Mouse (Mus musculus) ES-CJ7 (cell line): Measurements from ENCODE around the gene Mettl26.

Experiments used
- DNase-seq: peaks from one replicate; pipeline ENCODE4 v3.0.0; 2011; ENCODE audit warnings: low read depth, low spot score

Gene Mettl26

DNA sequence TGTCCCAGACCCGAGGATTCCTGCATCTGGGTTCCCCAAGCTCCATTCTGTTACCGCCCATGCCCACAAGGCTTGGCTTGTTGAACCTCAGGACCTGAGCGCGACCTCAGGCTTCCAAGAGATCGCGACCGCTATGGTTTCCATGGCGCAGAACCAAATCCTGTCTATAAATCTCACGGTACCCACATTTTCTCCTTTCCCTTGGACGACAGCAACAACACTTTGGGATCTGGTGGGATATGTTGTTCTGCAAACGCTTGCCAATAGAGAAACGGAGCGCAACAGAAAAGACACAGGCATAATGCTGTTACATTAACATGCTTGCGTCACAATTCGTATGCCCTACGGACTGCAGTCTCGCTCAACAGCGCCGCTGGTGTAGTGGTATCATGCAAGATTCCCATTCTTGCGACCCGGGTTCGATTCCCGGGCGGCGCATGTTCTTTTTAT, at the start of gene Mettl26:
TSS of gene Mettl26 (plus strand) at position 354 of the 450 bp plus-strand sequence.
- DNase-seq, result peak; percentile 87

DNA sequence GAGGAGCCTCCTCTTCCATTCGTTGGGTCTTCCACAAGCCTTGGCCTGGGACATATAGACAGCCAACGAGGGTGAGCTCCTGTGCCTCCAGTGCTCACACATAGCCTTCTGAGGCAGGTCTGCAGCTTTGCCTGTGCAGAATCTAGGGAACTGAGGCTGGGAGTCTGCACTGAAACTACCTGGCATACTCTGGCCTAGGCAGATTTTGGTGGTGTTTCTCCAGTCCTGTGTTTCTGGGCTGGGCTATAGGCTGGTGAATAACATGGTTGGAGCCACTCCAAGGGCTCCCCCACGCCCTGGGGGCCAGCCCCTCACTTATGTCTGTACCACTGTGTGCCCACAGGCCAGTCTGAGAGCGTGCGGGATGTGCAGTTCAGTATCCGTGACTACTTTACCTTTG, 49.6 kb upstream of the Mettl26 start:
- DNase-seq, result no peak

DNA sequence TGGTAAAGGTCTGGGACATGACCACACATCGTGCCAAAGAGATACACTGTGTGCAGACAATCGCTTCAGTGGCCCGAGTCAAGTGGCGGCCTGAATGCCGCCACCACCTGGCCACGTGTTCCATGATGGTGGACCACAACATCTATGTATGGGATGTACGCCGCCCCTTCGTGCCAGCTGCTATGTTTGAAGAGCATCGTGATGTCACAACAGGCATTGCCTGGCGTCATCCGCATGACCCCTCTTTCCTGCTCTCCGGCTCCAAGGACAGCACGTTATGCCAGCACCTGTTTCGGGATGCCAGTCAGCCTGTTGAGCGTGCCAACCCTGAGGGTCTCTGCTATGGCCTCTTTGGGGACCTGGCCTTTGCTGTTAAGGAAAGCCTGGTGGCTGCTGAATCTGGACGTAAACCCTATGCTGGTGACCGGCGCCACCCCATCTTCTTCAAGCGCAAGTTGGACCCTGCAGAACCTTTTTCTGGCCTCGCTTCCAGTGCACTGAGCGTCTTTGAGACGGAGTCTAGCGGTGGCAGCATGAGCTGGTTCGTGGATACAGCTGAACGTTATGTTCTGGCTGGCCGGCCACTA, 48.8 kb upstream of the Mettl26 start:
- DNase-seq, result no peak

DNA sequence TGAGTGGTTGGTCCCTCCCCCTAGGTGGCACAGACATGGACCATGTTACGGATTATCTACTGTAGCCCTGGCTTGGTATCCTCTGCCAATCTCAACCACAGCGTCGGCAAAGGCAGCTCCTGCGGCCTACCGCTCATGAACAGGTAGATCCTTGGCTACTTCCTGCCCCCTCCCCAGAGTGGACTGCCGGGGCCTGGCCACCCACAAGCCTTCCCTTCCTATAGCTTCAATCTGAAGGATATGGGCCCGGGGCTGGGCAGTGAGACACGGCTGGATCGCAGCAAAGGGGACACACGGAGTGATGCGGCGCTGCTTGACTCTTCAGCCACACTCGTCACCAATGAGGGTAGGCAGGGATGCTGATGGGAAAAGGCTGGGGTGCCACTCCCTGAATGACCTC, 47.9 kb upstream of the Mettl26 start:
- no peak for DNase-seq

DNA sequence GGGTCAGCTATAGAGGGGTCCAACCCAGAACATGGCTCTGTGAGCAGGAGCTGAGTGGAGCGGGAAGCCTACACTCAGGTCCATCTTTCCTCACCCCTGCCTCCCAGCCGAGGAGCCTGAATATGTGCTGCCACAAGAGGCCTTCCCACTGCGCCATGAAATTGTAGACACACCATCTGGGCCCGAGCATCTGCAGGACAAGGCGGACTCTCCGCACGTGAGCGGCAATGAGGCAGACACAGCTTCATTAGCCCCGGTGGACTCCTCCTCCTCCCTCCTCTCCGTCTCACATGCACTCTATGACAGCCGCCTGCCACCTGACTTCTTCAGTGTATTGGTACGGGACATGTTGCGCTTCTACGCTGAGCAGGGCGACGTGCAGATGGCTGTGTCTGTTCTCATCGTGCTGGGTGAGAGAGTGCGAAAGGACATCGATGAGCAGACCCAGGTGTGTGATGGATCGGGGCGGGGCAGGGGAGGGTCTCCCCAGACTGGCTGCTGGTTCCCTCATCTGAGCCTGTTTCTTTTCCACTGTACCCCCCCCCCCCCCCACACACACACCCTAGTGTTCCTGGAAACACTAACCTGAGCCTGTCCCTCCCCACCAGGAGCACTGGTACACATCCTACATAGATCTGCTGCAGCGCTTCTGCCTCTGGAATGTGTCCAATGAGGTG, 47.2 kb upstream of the Mettl26 start:
- no peak for DNase-seq

DNA sequence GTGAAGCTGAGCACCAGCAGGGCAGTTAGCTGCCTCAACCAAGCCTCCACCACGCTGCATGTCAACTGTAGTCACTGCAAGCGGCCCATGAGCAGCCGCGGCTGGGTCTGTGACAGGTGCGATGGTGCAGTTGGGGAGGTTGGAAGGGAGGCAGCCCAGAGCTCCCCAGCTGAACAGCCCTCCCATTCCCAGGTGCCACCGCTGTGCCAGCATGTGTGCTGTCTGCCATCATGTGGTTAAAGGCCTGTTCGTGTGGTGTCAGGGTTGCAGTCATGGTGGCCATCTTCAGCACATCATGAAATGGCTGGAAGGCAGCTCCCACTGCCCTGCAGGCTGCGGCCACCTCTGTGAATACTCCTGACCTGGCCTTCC, 46.7 kb upstream of the Mettl26 start:
- no peak for DNase-seq

DNA sequence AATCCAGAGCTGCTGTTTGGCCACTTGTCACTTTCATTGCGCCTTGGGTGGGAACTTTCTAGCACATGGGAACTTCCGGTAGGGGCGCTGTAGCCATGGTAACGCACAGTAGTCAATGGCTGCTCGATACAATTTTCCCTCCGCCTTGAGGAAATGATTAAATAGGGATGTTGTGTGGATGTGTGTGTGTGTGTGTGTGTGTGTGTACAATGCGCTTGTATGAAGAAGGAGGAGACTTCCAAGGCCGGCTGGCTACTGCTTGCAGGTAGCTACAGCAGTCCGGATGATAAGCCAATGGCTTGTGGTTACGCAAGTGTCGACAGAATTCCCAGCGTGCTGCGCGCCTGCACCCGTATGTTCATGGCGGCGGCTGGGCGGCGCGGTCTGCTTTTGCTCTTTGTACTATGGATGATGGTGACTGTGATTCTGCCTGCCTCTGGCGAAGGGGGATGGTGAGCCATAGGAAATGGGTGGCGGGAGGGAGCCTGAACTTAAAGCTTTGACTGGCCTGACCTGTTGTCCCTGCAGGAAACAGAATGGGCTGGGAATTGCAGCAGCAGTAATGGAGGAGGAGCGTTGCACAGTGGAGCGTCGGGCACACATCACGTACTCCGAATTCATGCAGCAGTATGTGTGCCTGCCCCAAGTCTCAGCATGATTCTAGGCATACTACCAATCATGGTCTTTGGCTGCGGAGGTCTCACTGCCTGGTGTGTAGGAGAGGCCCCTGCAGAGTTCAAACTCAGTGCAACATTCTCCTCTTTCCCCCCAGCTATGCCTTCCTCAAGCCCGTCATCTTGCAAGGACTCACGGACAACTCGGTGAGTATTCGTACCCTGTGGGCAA, 45.9 kb upstream of the Mettl26 start, which contains the start of gene Jmjd8:
TSS of gene Jmjd8 (plus strand) at position 156 of the 846 bp plus-strand sequence.
- peak; percentile 75 for DNase-seq

DNA sequence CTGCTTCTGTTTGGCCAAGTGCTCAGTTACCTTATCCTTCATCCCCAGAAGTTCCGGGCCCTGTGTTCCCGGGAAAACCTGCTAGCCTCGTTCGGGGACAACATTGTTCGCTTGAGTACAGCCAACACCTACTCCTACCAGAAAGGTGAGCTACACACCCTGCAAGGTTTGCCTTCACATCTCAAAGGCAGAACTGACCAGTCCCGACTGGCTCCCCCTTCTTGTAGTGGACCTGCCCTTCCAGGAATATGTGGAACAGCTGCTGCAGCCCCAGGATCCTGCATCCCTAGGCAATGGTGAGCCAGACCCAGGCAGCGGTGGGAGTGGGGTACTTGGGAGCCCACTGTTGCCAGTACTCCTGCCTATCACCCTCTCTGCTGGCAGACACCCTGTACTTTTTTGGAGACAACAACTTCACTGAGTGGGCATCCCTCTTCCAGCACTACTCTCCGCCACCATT, 45.3 kb upstream of the Mettl26 start:
- DNase-seq, result no peak

DNA sequence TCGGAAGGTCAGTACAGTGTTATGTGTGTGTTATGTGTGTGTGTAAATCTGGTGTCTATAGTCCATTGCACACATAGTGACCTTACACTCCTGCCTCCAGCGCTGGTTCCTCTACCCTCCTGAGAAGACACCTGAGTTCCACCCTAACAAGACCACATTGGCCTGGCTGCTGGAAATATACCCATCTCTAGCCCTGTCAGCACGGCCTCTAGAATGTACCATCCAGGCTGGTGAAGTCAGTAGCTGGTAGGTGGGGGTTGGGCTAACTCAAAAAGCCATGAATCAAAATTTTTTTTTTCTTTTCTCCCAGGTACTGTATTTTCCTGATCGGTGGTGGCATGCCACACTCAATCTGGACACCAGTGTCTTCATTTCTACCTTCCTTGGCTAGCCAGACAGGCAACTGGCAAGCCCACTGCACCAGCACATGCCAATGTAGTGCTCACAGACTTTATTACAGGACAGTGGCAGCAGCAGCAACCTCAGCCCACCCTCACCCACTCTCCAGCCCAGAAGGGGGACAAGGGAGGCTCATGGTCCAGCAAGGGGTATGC, 44.6 kb upstream of the Mettl26 start:
- no peak for DNase-seq

DNA sequence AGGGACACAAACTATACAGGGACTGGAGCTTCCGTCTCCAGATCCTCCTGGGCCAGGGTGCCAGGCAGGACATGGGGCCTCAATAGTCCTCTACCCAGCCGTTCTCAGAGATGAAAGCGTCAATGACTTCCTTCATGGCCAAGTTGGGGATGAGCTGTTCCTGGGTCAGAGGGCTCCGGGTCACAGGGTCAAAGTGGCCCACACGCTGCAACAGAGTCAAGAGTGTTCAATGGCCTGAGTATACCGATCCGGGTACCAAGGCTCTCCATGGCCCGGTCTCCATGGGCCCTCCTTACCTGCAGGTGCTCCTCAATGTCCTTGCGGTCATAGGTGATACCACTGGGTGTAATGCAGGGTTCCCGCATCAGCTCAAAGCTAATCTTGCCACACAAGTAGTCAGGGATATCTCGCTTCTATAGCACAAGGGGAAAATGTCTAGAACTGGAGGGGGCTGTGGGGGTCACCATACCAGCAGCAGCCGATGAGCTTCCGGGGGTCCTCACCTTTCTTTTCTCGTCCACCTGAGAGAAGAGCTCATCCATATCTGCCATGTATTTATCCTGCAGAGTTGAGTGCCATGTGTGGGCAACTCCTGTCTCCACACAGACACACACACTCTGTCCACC, 44.0 kb upstream of the Mettl26 start:
- DNase-seq, result no peak

DNA sequence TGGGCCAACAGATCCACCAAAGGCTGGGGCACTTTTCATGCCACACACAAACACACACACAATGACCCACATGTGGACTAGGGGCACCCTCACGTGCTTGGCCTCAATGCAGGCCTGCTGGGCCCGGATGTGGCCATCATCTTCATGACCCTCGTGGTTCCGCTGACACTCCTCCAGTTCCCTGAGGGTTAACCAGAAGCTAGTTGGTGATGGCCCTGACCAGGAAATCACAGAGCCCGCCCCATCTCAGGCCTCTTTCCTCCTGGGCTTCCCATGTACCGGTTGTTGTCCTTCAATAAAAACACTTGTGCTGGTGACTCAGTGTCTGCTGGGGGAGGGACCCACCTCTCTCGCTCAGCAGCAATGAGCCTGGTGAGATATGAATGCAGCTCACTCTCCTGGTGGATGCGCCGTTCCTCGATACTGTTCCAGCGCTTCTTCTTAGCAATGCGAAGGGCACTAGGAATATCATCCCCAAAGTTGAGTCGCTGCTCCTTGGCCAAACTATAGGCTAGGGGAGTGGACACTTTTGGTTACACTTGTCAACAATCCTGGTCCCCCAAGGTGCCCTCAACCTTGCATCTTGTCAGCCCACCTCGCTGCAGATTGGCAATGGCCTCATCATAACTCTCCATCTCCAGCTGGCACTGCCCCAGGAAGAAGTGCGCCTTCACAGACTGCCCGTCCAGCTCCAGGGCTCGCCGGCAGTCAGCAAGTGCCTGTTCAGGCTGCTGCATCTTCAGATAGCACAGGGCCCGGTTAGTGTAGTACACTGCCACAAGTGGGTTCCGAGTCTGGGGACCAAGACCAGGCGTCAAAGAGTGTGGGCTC, 43.2 kb upstream of the Mettl26 start:
- DNase-seq, result no peak

DNA sequence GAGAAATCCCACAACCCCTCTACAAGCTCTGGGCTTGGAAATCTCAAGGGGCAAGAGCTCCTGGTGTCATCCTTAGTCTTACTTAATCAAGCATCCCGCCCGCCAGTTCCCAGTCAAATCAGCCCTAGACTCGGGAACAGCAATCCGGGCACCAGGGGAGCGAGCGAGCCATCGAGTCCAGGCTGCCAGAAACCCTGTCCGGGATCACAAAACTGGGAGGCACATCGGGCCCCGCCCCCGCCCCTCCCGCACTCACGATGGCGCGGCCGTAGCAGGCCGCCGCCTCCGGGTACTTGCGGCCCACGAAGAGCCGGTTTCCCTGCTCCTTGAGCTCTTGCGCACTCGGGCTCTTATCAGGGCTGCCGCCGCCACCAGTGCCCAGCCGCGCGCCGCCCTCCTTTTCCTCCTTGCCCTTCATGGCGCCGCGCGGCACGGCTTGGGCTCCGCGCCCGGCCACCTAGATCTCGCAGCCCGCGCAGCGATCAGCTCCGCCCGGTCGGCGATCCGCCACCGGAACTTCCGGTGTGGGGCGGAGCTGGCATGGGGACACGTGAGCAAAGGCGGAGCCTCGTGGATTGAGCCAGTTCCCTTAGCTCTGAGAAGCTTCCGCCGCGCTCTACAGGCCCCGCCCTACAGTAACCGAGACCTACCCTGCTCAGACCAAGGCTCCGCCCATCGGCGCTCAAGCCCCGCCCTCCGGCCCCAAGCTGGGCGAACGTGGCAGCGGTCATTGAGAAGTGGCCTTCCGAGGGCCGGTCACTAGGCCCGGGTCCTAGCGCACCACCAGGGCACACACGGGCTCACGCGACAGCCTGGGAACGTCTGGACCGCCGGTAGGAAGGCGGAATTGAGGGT, 42.2 kb upstream of the Mettl26 start:
- DNase-seq, result peak; percentile 98

DNA sequence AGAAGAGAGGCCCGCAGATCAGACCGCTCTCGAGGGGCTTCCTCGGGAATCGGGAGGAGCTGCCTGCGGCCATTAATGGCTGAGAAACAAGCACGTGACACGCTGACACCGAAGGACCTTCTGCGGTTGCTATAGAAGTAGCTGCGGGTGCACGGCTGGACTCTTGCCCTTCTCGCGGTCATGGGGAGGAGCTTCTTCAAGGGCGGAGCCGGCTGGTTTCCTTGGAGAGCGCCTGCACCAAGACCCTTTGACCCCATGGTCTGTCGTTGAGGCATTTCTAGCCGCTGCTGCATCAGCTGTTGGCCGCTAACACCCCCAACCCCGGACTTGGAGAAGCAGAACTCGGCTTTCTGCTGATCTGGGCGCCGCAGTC, 41.6 kb upstream of the Mettl26 start, which contains the start of gene Stub1:
TSS of gene Stub1 (minus strand) at position 114 of the 373 bp plus-strand sequence.
- DNase-seq, result peak; percentile 89

DNA sequence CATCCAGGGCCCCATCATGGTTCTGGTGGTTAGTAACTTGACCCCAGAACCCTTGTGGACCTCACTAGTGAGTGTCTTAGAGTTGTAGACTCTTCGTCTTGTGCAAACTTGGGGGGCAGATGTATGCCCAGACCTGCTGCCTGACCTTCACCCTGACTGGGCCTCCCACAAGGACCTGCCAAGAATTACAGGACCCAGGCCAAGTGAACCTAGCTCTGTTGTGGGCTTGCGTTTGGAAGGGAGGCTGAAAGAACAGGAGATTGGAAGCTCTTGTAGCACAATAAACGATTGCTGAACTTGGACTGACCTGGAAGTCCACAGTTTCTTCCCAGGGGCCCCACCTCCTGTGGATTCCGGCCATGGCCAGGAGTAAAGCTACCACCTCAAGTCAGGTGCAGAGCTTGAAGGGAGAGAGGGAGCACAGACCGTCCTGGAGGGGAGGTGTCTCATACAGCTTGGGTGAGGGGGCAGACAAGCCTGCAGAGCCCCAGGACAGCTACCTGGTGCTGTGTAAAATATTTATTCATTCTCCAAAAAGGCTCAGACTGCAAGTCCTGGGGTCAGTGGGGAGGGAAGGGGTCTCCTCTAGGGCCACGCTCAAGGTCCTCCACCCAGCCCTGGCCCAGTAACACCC, 40.8 kb upstream of the Mettl26 start:
- no peak for DNase-seq

DNA sequence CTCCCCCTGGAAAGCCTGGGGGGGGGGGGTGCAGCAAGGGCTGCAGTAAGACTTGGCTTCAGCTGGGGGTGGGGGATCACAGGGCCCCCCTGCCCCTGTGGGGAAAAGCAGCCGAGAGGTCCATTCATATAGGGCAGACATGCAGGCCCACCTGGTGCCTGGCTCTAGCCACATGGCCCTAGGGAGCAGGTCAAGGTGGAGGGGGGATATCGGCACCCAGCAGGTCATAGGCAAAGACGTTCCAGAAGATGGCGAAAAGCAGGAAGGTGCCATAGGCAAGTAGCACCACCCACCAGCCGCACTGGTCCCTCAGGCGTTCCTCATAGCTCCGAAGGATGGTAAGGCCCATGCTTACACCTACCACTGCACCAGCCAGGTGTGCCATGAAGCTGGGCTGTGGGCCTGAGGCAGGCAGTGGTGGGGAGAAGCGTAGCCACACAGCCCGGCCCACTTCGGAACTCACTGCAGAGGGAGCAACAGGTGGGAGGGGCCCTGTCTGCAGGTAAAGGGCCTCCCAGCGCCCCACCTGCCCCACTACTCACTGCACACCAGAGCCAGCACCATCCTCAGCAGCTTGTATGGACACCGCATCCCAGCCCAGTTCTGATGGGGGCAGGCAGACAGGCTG, 40.2 kb upstream of the Mettl26 start:
- DNase-seq, result no peak

DNA sequence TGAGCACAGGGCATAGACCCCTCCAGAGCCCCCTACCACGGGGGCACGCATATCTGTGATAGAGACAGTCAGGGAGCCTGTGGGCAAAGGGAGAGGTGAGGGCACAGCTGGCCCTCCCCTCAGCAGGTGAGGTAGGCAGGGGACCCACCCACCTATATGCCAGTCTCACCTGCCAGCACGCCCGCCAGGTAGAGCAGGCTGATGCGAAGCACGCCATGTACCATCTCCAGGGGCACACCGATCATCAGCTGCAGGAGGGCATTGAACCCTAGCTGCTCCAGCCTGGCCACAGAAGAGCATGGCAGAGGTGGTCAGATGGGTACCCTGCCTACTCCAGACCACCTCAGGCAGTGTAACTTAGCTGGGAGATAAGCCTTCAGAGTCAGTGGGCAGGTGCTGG, 39.6 kb upstream of the Mettl26 start:
- DNase-seq, result no peak

DNA sequence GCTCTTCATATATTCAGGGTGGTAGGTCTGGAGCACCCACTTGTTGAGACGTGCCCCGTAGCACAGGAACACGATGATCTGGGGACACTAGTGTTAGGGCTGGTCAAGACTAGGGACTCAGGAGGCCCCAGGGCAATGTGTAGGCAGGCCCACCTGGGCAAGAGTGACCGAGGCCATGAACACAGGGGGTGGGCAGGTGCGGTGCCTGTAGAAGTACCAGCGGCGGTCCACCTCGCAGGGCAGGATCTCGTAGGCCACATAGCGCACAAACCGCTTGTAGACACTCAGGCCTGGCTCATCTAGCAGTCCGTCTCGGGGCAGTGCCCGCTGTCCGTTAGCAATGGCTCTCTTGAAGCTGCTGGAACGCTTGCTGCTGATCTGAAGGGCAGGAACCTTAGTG, 39.1 kb upstream of the Mettl26 start:
- no peak for DNase-seq

DNA sequence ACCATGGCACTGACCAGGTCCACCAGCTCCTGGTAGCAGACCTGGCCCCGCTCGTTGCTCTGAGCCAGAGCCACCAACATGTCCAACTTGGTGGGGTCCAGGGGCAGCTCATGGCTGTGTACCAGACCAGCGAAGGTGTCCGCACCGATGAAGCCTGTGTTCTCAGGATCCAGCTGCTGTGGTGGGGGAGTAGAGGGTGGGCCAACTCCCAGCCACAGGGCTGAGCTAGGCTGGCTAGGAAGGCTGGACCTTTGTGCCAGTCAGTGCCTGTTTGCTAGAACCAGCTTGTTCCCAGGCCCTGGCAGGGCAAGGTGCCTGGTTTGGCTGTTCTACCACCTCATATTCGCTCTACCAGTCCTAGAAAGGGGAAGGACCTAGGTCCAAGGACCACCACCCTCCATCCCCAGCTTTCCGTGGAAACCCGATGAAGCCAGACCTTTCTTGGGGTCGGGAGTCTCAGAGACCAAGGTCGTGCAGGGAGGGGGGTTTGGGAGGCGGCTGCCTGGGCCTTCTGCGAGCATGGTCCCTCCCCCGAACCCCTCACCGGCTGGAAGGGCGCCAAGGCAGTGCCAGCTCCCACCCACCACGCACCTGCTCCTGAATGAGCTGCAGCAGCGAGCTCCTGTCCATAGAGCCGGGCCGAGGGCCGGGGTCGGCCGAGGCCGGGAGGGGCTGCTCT, 38.3 kb upstream of the Mettl26 start:
- DNase-seq, result no peak
